Mouse (Mus musculus) lung, adult 2 months (tissue): ENCODE data around the gene Ndufb7.

Source experiments
- CTCF ChIP-seq: fragments of 200-500 bp; IDR thresholded peaks from 2 replicates; pipeline ENCODE4 v1.5.1; 2011; ENCODE audit warnings: mild to moderate bottlenecking, low read length, control low read depth; ENCODE audit not compliant: insufficient read depth
- POLR2A ChIP-seq: fragments of 200-500 bp; IDR thresholded peaks from 2 replicates; pipeline ENCODE4 v1.6.1; 2011; ENCODE audit warnings: low read depth, mild to moderate bottlenecking, control low read depth, low read length, borderline replicate concordance; ENCODE audit errors: extremely low read depth

DNA sequence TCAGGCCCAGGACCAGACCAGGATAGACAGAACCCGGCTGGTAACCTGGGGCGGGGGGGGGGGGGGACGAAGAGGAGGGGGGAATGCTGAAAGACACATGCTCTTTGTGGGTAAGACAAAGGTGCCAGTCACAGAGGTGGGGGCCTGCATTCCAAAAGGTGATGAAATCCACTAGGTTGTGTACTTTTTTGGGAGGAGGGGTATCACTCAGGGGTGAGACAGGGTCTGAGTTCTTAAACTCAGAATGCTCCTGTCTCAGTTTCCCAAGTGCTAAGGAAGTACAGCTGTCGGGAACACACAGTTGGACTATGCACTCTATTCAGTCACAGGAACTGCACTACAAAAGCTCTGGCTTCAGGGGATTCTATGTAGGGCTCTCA is 10.0 kb downstream of the Ndufb7 start:
- TF ChIP-seq POLR2A, result no peak
- no peak for TF ChIP-seq CTCF
